Mouse (Mus musculus) thymus, adult 2 months (tissue): ENCODE results near the gene Tas2r126.

ENCODE experiments used
- CTCF ChIP-seq: fragments of 200-500 bp; IDR thresholded peaks from 2 replicates; pipeline ENCODE4 v1.5.1; 2012; ENCODE audit warnings: mild to moderate bottlenecking, control low read depth, low read length, moderate library complexity, borderline replicate concordance; ENCODE audit not compliant: control insufficient read depth, poor library complexity, insufficient read depth; ENCODE audit errors: extremely low read depth
- POLR2A ChIP-seq: fragments of 200-500 bp; IDR thresholded peaks from 2 replicates; pipeline ENCODE4 v1.6.1; 2012; ENCODE audit warnings: mild to moderate bottlenecking, low read length, control low read depth, moderate library complexity; ENCODE audit not compliant: control insufficient read depth, poor library complexity, insufficient read depth; ENCODE audit errors: extremely low read depth

DNA sequence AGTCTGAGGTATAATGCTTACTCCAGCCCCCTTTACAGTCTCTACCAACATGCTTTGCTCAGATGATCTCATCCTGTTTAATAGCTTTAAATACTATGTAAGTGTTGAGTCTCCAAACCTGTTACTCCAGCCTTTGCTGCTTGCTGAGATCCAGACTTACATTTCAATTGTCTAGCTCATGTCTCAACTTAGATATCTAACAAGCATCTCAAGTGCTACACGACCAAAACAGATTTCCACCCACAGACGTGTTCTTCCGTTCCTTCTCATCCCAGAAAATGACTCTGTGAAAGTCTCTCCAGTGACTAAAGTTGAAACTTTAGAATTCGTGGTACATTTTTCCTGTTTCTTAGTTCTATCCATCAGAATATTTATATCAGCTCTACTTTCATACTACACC lies 8.0 kb upstream of the Tas2r126 start:
- TF ChIP-seq CTCF = no peak
- TF ChIP-seq POLR2A = no peak
